Mouse (Mus musculus) kidney, adult 2 months (tissue): ENCODE results near the gene Ankrd35. TPM values are rescaled to one million over a fixed set of nuclear protein-coding genes. Genes with fewer than 3 reads are reported as not detected.
"Not testable (repeated sequence)": the region's sequence is repeated elsewhere in the genome, so short reads cannot be mapped to it uniquely, and the experiment has no call there.

ENCODE experiments used
- DNase-seq: peaks from one replicate; pipeline ENCODE4 v3.0.0; 2021
- H3K27ac ChIP-seq: fragments of 200-500 bp; 2 replicates; pipeline ENCODE4 v1.5.1; 2012; ENCODE audit warnings: low read depth, low read length, control low read depth, inconsistent platforms; ENCODE audit not compliant: insufficient read depth
- H3K27me3 ChIP-seq: fragments of 200-500 bp; replicated peaks from 2 replicates; pipeline ENCODE4 v1.6.1; 2012; ENCODE audit warnings: mild to moderate bottlenecking, moderate library complexity, low read length, inconsistent platforms; ENCODE audit not compliant: control insufficient read depth, insufficient read depth
- H3K36me3 ChIP-seq: fragments of 200-500 bp; 2 replicates; pipeline ENCODE4 v1.6.1; 2012; ENCODE audit warnings: mild to moderate bottlenecking, moderate library complexity, low read length, inconsistent platforms; ENCODE audit not compliant: control insufficient read depth, insufficient read depth
- H3K4me1 ChIP-seq: fragments of 200-500 bp; 2 replicates; pipeline ENCODE4 v1.6.1; 2011; ENCODE audit warnings: low read length; ENCODE audit not compliant: control insufficient read depth, insufficient read depth
- H3K4me3 ChIP-seq: fragments of 200-500 bp; 2 replicates; pipeline ENCODE4 v1.5.1; 2011; ENCODE audit warnings: mild to moderate bottlenecking, low read depth, low read length, control low read depth; ENCODE audit not compliant: insufficient read depth
- CTCF ChIP-seq: fragments of 200-500 bp; conservative IDR thresholded peaks from 2 replicates; pipeline ENCODE4 v1.5.1; 2011; ENCODE audit warnings: low read depth, mild to moderate bottlenecking, control low read depth, low read length, moderate library complexity, mixed read lengths; ENCODE audit not compliant: insufficient read depth, insufficient read length
- POLR2A ChIP-seq: fragments of 200-500 bp; IDR thresholded peaks from one replicate; pipeline ENCODE4 v1.6.1; 2011; ENCODE audit warnings: low read depth, low read length, control low read depth
- WGBS: fragments of 180-500 bp; shearing (Covaris S2); methylation state at CpG from one replicate; pipeline ENCODE4 v1.1.7; 2018; 5-methylcytosine and 5-hydroxymethylcytosine counted together
- polyA plus RNA-seq: library from polyadenylated mRNA; depleted of rRNA; stranded (reverse); fragments of >200 nt; gene quantifications from 2 replicates; pipeline ENCODE4 v1.2.3, GENCODE M21; 2012

Gene Ankrd35
- polyA plus RNA-seq, 1 experiment = 0.45 TPM

GRCm38 (mm10) chr3:96684151-96684821 is 14.4 kb downstream of the Ankrd35 start:
- H3K27ac ChIP-seq = no peak overlapping the region
- 75% methylated on average over 17 of the region's 17 CpGs for WGBS
- H3K27me3 ChIP-seq = no peaks in the 10 kb centered on the region; the same call in 1 of the 2 replicates
- H3K4me1 ChIP-seq = no peaks in the 10 kb centered on the region; the same call in 1 of the 2 replicates
- TF ChIP-seq CTCF = no peak
- no peak for TF ChIP-seq POLR2A
- H3K4me3 ChIP-seq = no peak overlapping the region
- no peak for DNase-seq
- no peaks in the 10 kb centered on the region for H3K36me3 ChIP-seq

- H3K4me3 ChIP-seq = no peak overlapping the region
- 37% methylated on average over 28 of the region's 28 CpGs for WGBS
- no peaks in the 10 kb centered on the region; the same call in 1 of the 2 replicates for H3K27me3 ChIP-seq
- H3K27ac ChIP-seq = no peak overlapping the region
- peak; percentile 10 for DNase-seq
- TF ChIP-seq POLR2A (no peak), CTCF (no peak)
- H3K4me1 ChIP-seq = no peaks in the 10 kb centered on the region; the same call in 1 of the 2 replicates
- H3K36me3 ChIP-seq = no peaks in the 10 kb centered on the region
These were observed 14.9 kb downstream of the Ankrd35 start for GRCm38 (mm10) chr3:96684822-96685156.

GRCm38 (mm10) chr3:96686057-96686456 is 16.1 kb downstream of the Ankrd35 start:
- not testable (repeated sequence) for H3K36me3 ChIP-seq, H3K27me3 ChIP-seq, DNase-seq, H3K4me3 ChIP-seq, H3K27ac ChIP-seq, H3K4me1 ChIP-seq
- 95% methylated on average over 5 of the region's 5 CpGs for WGBS

GRCm38 (mm10) chr3:96688854-96689253 is 18.9 kb downstream of the Ankrd35 start:
- TF ChIP-seq POLR2A = no peak
- TF ChIP-seq CTCF = no peak
- H3K4me3 ChIP-seq = no peak overlapping the region
- no peaks in the 10 kb centered on the region; the same call in 1 of the 2 replicates for H3K4me1 ChIP-seq
- no peaks in the 10 kb centered on the region for H3K36me3 ChIP-seq
- no peaks in the 10 kb centered on the region for H3K27me3 ChIP-seq
- no peak for DNase-seq
- WGBS = 85% methylated on average over 11 of the region's 11 CpGs
- H3K27ac ChIP-seq = no peak overlapping the region

GRCm38 (mm10) chr3:96690298-96690697 is 20.4 kb downstream of the Ankrd35 start:
- no peak for TF ChIP-seq POLR2A
- peak; percentile 40 for TF ChIP-seq CTCF
- WGBS = 54% methylated on average over 3 of the region's 3 CpGs
- Histone ChIP-seq H3K27me3 (no peaks in the 10 kb centered on the region), H3K4me1 (no peaks in the 10 kb centered on the region), H3K27ac (no peak overlapping the region), H3K36me3 (no peaks in the 10 kb centered on the region), H3K4me3 (no peak overlapping the region)
- no peak for DNase-seq

- no peak overlapping the region for H3K27ac ChIP-seq
- no peaks in the 10 kb centered on the region for H3K27me3 ChIP-seq
- H3K4me1 ChIP-seq = peaks cover 4% of the 10 kb centered on the region; the same call in 1 of the 2 replicates
- H3K36me3 ChIP-seq = no peaks in the 10 kb centered on the region
- 0 out of 2 replicates have a peak, but pooled peaks have one; percentile 13 for TF ChIP-seq CTCF
- TF ChIP-seq POLR2A = no peak
- 34% methylated on average over 3 of the region's 3 CpGs for WGBS
- no peak overlapping the region for H3K4me3 ChIP-seq
- DNase-seq = peak; percentile 14
These were observed 22.6 kb downstream of the Ankrd35 start for GRCm38 (mm10) chr3:96692506-96692905.

- Histone ChIP-seq H3K36me3 (no peaks in the 10 kb centered on the region), H3K27ac (no peak overlapping the region), H3K27me3 (no peaks in the 10 kb centered on the region), H3K4me1 (peaks cover 4% of the 10 kb centered on the region; the same call in 1 of the 2 replicates), H3K4me3 (no peak overlapping the region)
- TF ChIP-seq CTCF = no peak
- no peak for TF ChIP-seq POLR2A
- WGBS = 79% methylated on average over 1 of the region's 1 CpGs
- no peak for DNase-seq
These were observed 23.6 kb downstream of the Ankrd35 start for GRCm38 (mm10) chr3:96693579-96693978.
